Mouse (Mus musculus): Measurements from ENCODE around the gene Ly86.
A peak's percentile ranks its signal among the peaks of the same experiment; 100 is the strongest.

Ly86 gene

GRCm38 (mm10) chr13:37344909-37345772, at the start of gene Ly86:
Gene Ly86 (plus strand): TSS chr13:37345208.
- peak in 1 of 2 experiments; percentile 32 for DNase-seq (ENCODE audit: inconsistent age in 2 of 2, low spot score in 1 of 2)

DNA sequence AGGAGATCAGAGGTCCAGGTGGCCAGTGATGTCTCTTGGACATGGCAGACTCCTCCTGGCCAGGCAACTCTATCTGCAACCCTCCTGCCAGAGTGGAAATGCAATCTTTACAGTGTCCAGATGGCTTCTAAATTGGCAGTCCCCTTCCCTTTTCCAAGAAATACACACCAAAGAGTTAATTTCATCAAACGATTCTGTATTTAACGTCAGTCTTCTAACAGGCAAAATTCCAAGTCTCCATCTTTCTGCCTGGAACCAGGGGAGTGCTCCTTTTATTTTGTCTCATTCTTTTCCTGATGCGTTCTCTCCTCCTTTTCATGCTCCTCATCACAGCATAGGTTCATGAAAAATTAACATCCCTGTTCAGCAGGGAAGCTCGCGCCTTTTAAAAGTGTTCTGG, 47.1 kb upstream of the Ly86 start:
- no peak for DNase-seq (ENCODE audit: inconsistent age in 2 of 2, low spot score in 1 of 2)

GRCm38 (mm10) chr13:37298856-37299255, 46.2 kb upstream of the Ly86 start:
- DNase-seq (ENCODE audit: inconsistent age in 2 of 2, low spot score in 1 of 2), result no peak

GRCm38 (mm10) chr13:37302877-37303276, 42.1 kb upstream of the Ly86 start:
- no peak for DNase-seq (ENCODE audit: inconsistent age in 2 of 2, low spot score in 1 of 2)

DNA sequence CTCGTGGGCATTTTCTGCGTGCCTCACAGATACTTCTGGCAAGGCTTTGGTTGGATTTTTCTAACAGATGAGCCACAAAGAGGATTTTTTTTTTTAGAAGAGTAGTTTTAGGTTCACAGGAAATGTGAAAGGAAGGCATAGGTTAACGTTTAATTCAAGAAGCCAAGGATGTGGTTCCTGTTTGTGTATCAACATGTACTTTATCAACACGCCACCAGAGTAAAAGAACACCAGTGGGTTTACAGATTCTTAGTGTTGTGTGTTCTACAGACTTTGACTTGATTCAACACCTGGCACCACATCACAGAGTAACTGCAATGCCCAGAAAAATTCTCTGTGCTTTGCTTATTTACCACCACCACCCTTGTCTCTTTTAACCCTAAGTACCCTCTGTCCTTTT, 37.0 kb upstream of the Ly86 start:
- DNase-seq (ENCODE audit: inconsistent age in 2 of 2, low spot score in 1 of 2), result no peak

DNA sequence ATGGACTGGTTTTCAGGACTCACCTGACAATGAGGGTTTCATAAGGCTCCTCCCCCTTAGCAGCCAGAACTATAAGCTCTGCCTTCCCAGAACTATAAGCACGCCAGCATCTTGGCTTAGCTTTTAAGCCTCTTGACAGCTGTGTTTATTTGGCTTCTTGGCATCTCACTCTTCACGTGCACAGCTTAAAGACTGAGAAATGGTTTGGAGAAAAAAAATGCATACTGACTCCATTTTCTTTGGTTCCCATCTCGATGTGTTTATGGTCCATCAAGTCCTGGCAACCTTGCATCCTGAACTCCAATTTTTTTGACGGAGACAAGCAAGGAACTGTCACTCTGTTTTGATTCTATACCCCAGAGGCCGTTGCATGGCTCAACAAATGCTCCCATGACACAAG, 35.7 kb upstream of the Ly86 start:
- no peak for DNase-seq (ENCODE audit: inconsistent age in 2 of 2, low spot score in 1 of 2)

- no peak for DNase-seq (ENCODE audit: inconsistent age in 2 of 2, low spot score in 1 of 2)
These were observed 34.7 kb upstream of the Ly86 start for GRCm38 (mm10) chr13:37310331-37310730.

GRCm38 (mm10) chr13:37311555-37312221, 33.3 kb upstream of the Ly86 start:
- DNase-seq (ENCODE audit: inconsistent age in 2 of 2, low spot score in 1 of 2), result peak; percentile 7 to 37

- peak; percentile 88 to 97 for DNase-seq (ENCODE audit: inconsistent age in 2 of 2, low spot score in 1 of 2)
These were observed 32.6 kb upstream of the Ly86 start for GRCm38 (mm10) chr13:37312222-37312928.

DNA sequence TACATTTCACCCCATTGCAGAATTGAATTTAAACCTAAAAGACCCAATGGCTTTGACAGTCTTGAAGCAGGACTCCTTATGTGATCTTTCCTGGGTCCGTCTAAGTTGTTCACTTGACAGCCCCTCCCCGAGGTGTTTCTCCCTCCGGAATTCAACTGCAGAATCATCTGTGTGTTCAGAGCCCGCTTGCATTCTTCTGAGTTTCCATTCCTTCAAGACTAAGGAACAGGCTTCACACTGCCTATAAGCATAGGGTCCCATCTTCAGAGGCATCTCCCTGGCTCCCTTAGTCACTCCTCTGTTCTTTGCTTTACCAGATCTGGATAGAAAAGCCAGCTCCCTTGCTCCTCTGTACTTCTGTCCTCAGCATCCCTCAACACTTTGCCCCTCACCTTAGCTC, 32.1 kb upstream of the Ly86 start:
- no peak for DNase-seq (ENCODE audit: inconsistent age in 2 of 2, low spot score in 1 of 2)

GRCm38 (mm10) chr13:37325504-37325903, 19.5 kb upstream of the Ly86 start:
- DNase-seq (ENCODE audit: inconsistent age in 2 of 2, low spot score in 1 of 2), result peak; percentile 62 to 89

- no peak for DNase-seq (ENCODE audit: inconsistent age in 2 of 2, low spot score in 1 of 2)
These were observed 15.3 kb upstream of the Ly86 start for GRCm38 (mm10) chr13:37329747-37330146.

DNA sequence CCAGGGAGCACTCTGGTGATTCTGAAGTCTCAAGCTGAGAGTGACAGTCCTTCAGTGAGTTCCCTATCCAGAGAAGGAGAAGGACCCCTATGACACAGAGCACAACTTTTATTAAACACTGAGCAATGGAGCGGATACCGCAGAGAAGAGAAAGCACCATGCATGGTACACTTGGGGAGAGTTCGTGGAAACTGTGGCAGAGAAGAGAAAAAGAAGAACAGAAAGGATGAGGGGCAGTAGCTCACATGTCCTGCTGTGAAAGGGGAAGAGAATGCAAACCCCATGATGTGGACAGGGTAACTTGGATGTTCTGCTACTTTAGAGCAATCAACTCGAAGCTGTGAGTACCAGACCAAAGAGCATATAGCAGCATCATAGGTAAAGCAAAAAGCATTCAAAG, 14.0 kb upstream of the Ly86 start:
- no peak for DNase-seq (ENCODE audit: inconsistent age in 2 of 2, low spot score in 1 of 2)

DNA sequence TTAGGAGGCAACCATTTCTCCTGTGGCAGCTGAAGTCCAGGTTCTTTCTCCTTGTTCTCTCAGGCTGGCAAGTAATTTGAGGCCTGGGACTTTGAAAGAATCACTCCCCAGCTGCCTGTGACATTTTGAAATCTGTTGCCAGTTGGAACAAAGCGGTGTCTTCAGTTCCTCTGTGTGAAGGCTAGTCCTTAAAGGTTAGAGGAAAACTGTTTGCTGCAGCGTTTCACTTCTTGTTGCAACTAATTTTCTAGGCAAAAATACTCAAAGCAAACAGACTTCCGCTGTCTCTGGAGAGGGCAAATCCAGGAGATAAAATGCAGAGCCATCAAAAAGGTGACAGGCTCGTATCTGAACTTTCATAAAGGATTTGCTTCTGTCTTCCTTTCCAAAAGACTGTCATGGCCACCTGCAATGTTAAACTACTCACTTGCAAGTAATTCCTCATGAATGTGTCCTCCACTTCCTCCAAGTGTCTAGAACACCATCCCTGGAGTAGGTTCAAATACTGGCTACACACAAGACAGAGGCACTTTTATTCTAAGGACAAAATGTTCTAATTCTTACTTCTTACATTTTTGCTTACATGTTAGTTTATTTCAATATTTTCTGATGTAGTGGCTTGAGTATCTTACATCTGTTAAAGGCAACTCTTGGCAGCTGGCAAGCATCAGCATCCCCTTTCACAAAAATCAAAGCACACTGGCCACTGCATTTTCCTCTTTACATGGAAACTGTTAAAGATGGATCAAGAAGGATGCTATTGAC, 12.0 kb upstream of the Ly86 start:
- no peak for DNase-seq (ENCODE audit: inconsistent age in 2 of 2, low spot score in 1 of 2)

DNA sequence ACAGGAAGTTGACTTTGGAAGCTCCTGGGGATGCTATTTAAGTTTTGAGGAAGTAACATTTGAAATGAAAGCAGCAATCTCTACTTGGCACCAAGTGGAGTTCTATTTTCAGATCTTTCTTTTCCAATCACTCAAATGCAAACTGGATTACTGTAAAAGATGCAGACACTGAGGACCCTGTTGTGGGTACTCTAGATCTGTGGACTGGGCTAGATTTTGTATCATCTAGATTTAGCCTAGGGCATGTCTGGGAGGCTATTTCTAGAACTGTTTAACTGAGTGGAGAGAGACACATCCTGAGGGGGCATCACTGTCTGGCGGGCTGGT, 11.5 kb upstream of the Ly86 start:
- no peak for DNase-seq (ENCODE audit: inconsistent age in 2 of 2, low spot score in 1 of 2)

- no peak for DNase-seq (ENCODE audit: inconsistent age in 2 of 2, low spot score in 1 of 2)
These were observed 7.7 kb upstream of the Ly86 start for GRCm38 (mm10) chr13:37337269-37337668.

- DNase-seq (ENCODE audit: inconsistent age in 2 of 2, low spot score in 1 of 2), result peak in 1 of 2 experiments; percentile 59
These were observed 7.1 kb upstream of the Ly86 start for GRCm38 (mm10) chr13:37337871-37338270.

- no peak for DNase-seq (ENCODE audit: inconsistent age in 2 of 2, low spot score in 1 of 2)
These were observed 2.2 kb upstream of the Ly86 start for GRCm38 (mm10) chr13:37342804-37343203.

DNA sequence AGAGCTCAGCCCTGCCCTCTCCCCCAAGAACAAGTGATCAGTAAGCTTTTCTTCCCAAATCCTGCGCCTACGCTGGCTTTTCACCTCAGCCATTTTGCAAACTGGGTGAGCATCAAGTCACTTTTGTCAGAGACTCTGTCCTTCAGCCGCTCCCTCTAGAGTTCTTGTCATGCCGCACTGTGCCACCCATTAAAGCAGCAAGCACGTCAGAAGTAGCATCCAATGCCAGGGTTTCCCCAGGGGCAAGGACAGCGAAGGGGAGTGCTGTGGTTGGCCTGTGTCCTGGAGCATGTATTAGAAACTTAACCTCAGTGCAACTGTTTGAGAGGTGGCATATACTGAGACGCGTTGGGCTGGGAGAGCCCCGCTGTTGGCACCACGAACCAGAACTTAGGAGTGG, 815 bp downstream of the Ly86 start:
- DNase-seq (ENCODE audit: inconsistent age in 2 of 2, low spot score in 1 of 2), result peak in 1 of 2 experiments; percentile 29

DNA sequence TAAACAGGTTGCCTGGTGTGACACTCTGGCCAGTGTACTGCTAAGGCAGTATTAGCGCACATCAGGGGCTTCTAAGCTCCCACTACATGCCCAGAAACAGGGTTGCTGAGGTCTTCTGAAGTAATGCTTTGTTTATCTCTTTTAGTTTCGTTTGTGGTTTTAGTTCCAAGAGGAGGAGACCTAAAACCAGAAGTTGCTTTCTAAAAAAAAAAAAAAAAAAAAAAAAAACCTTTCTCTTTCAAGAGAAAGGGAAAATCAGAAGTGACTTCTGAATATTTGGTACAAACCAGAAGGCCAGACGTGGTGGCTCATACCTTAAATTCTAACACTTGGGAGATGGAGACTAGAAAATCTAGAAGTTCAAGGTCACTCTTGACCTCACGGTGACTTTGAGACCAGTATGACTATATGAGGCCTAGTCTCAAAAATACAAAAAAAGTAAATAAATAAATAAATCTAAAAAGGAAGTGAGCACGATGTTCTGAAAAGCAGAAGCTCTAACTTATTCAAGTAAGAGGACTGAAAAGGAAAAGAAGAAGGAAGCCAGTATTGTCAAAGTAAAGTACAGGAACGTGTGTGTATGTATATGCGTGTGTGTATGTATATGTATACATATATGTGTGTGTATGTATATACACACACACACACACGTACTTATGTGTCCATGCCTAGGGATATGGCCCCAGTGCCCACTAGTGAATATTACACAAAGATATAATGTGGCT, 3.0 kb downstream of the Ly86 start:
- DNase-seq (ENCODE audit: inconsistent age in 2 of 2, low spot score in 1 of 2), result no peak
